Comparison of ENCODE assay signal across 9 mouse cellular contexts in the genomic region with DNA sequence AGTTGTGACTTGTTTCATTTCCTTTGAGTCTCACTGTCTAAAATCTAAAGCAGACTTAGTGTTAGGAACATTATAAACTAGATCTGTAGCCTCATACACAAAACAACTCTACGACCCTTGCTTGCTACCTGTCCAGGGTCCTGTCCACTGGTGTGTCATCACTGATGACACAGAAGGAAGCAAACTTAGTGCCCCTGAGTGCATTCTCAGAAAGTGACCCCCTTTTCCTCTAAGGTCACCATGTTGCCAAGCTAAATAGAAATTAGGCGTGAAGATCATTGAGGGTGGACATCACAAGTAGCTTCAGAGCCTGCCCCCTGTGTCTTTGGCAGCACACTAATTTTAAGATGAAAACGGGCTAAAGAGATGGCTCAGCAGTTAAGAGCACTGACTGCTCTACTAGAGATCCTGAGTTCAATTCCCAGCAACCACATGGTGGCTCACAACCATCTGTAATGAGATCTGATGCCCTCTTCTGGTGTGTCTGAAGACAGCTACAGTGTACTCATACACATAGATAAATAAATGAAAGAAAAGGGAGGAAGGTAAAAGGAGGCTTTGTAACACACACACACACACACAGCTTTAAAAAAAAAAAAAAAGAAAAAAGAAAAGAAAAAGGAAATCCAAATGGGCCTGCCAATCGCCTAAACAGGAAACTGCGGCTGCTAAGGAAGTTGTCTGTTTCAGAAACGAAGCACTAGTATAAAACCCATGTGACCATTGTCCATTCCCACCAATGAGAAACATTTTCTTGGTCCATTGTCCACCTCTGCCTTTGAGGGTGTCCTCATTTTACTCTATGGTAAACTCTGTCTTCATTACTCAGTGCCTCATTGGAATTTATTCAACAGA. TPM values are rescaled to one million over a fixed set of nuclear protein-coding genes. Genes with fewer than 3 reads are reported as not detected.
A peak's percentile ranks its signal among the peaks of the same experiment; 100 is the strongest.
DNase-seq lines count a peak whose midpoint lies in the region; ATAC-seq and TF ChIP-seq lines count a peak whose summit lies in the region.
"Had no signal": no experiment of that assay in that cellular context is flagged by ENCODE, and none has a peak within 500 bp of the region (broad histone marks: within the 10 kb centered on the region; RNA-seq: fewer than 3 reads in every experiment).

No protein-coding gene starts in this region.

- TF ChIP-seq CTCF in hindbrain, postnatal 0 days (IDR thresholded peaks at IDR 0.05; ENCODE audit: low read depth) = no peak; the same call in 1 of the 2 replicates

- H3K9ac ChIP-seq in kidney, embryonic 15.5 days = peak overlapping the region; percentile 47; the same call in 1 of the 2 replicates
- H3K9ac ChIP-seq in hindbrain, postnatal 0 days (replicated peaks; ENCODE audit: low read length) = no peak overlapping the region
- H3K9ac ChIP-seq in midbrain, embryonic 15.5 days = no peak overlapping the region; the same call in 1 of the 2 replicates

- H3K27ac ChIP-seq in kidney, embryonic 15.5 days = peak overlapping the region; percentile 90
- peak overlapping the region; percentile 91 for H3K27ac ChIP-seq in embryonic facial prominence, embryonic 10.5 days (replicated peaks)
- no peak overlapping the region for H3K27ac ChIP-seq in hindbrain, postnatal 0 days
- H3K27ac ChIP-seq in midbrain, embryonic 15.5 days = peak overlapping the region; percentile 76; the same call in 1 of the 2 replicates

- H3K4me1 ChIP-seq in kidney, embryonic 15.5 days = peaks cover 13% of the 10 kb centered on the region
- peaks cover 15% of the 10 kb centered on the region for H3K4me1 ChIP-seq in embryonic facial prominence, embryonic 10.5 days
- peaks cover 7% of the 10 kb centered on the region for H3K4me1 ChIP-seq in hindbrain, postnatal 0 days (ENCODE audit: insufficient read depth, low read length)
- H3K4me1 ChIP-seq in midbrain, embryonic 15.5 days = peaks cover 16% of the 10 kb centered on the region

- 57% methylated on average over 6 of the region's 6 CpGs for WGBS in kidney, embryonic 15.5 days
- WGBS in embryonic facial prominence, embryonic 10.5 days = 72% methylated on average over 6 of the region's 6 CpGs
- WGBS in hindbrain, postnatal 0 days = 69% methylated on average over 6 of the region's 6 CpGs
- 69% methylated on average over 6 of the region's 6 CpGs for WGBS in midbrain, embryonic 15.5 days

- DNase-seq in kidney, adult 9 months = no peak
- DNase-seq in embryonic facial prominence, embryonic 10.5 days (ENCODE audit: low spot score) = no peak
- no peak for DNase-seq in hindbrain, postnatal 0 days (ENCODE audit: low spot score)
- no peak for DNase-seq in urinary bladder, postnatal 14 days (ENCODE audit: low spot score)
- DNase-seq in Muller cell, postnatal 12 days (ENCODE audit: inconsistent ontology term) = no peak

- no peak for ATAC-seq in kidney, embryonic 15.5 days (replicated peaks; ENCODE audit: low FRiP score)
- ATAC-seq in hindbrain, postnatal 0 days = no peak
- no peak for ATAC-seq in midbrain, embryonic 15.5 days (replicated peaks)
- no peak for ATAC-seq in erythroid progenitor cell, adult 5-6 weeks (replicated peaks; ENCODE audit: low FRiP score, poor library complexity, severe bottlenecking)

- H3K27me3 ChIP-seq in kidney, embryonic 15.5 days = no peaks in the 10 kb centered on the region
- H3K27me3 ChIP-seq in embryonic facial prominence, embryonic 10.5 days (replicated peaks; ENCODE audit: low read depth, poor library complexity, severe bottlenecking) = no peaks in the 10 kb centered on the region
- H3K27me3 ChIP-seq in hindbrain, postnatal 0 days (ENCODE audit: insufficient read depth, low read length) = no peaks in the 10 kb centered on the region
- no peaks in the 10 kb centered on the region for H3K27me3 ChIP-seq in midbrain, embryonic 15.5 days (replicated peaks)

- H3K36me3 ChIP-seq in kidney, embryonic 15.5 days = peaks cover 21% of the 10 kb centered on the region
- peaks cover 27% of the 10 kb centered on the region for H3K36me3 ChIP-seq in embryonic facial prominence, embryonic 10.5 days (replicated peaks)
- peaks cover 10% of the 10 kb centered on the region for H3K36me3 ChIP-seq in hindbrain, postnatal 0 days (ENCODE audit: insufficient read depth, low read length)
- H3K36me3 ChIP-seq in midbrain, embryonic 15.5 days (replicated peaks) = peaks cover 4% of the 10 kb centered on the region; the same call in 1 of the 2 replicates

- no peaks in the 10 kb centered on the region for H3K9me3 ChIP-seq in kidney, embryonic 15.5 days (replicated peaks)
- no peaks in the 10 kb centered on the region for H3K9me3 ChIP-seq in embryonic facial prominence, embryonic 10.5 days
- no peaks in the 10 kb centered on the region for H3K9me3 ChIP-seq in hindbrain, postnatal 0 days (ENCODE audit: low read length)
- no peaks in the 10 kb centered on the region for H3K9me3 ChIP-seq in midbrain, embryonic 15.5 days

- H3K4me3 ChIP-seq in kidney, embryonic 15.5 days (replicated peaks) = peak overlapping the region; percentile 90
- H3K4me3 ChIP-seq in embryonic facial prominence, embryonic 10.5 days = peak overlapping the region; percentile 93
- peak overlapping the region; percentile 63 for H3K4me3 ChIP-seq in hindbrain, postnatal 0 days (ENCODE audit: low read length)
- peak overlapping the region; percentile 88 for H3K4me3 ChIP-seq in midbrain, embryonic 15.5 days

- peak overlapping the region; percentile 84 for H3K4me2 ChIP-seq in kidney, embryonic 15.5 days
- peak overlapping the region; percentile 62 for H3K4me2 ChIP-seq in hindbrain, postnatal 0 days (ENCODE audit: low read depth, low read length)
- H3K4me2 ChIP-seq in midbrain, embryonic 15.5 days = peak overlapping the region; percentile 95

RNA-seq across cellular contexts. Expression of gene Abcf2, which starts 1.1 kb away (rescaled TPM):
- 118 TPM in 2 replicates for polyA plus RNA-seq in kidney, embryonic 15.5 days (2015; fragmentation: Nextera tagmentation; extraction: Ambion mirVana)
- polyA plus RNA-seq in embryonic facial prominence, embryonic 10.5 days (2016; fragmentation: Nextera tagmentation; extraction: Ambion mirVana) = 181 and 183 TPM in 2 replicates
- total RNA-seq in hindbrain, postnatal 0 days (2014; rRNA removed) = 60.6 and 65.6 TPM in 2 replicates
- 65.4 and 66.5 TPM in 2 replicates for polyA plus RNA-seq in hindbrain, postnatal 0 days (2015; fragmentation: Nextera tagmentation; extraction: Ambion mirVana)
- 83.8 and 86.4 TPM in 2 replicates for polyA plus RNA-seq in midbrain, embryonic 15.5 days (2015; fragmentation: Nextera tagmentation; extraction: Ambion mirVana)
- total RNA-seq in erythroid progenitor cell, adult 5-6 weeks (2015; ENCODE audit: low replicate concordance) = 14.7 and 18.0 TPM in 2 replicates
- 13.7 and 18.1 TPM in 2 replicates for total RNA-seq in erythroid progenitor cell, adult 5-6 weeks (2017; ENCODE audit: low replicate concordance)

RNA-seq across cellular contexts. Expression of gene Chpf2, which starts 8.2 kb away (rescaled TPM):
- polyA plus RNA-seq in kidney, embryonic 15.5 days (2015; fragmentation: Nextera tagmentation; extraction: Ambion mirVana) = 23.2 and 24.7 TPM in 2 replicates
- 14.8 and 19.6 TPM in 2 replicates for polyA plus RNA-seq in embryonic facial prominence, embryonic 10.5 days (2016; fragmentation: Nextera tagmentation; extraction: Ambion mirVana)
- 38.3 and 46.2 TPM in 2 replicates for total RNA-seq in hindbrain, postnatal 0 days (2014; rRNA removed)
- polyA plus RNA-seq in hindbrain, postnatal 0 days (2015; fragmentation: Nextera tagmentation; extraction: Ambion mirVana) = 25.0 and 26.9 TPM in 2 replicates
- 22.1 and 23.0 TPM in 2 replicates for polyA plus RNA-seq in midbrain, embryonic 15.5 days (2015; fragmentation: Nextera tagmentation; extraction: Ambion mirVana)
- 5.9 and 10.5 TPM in 2 replicates for total RNA-seq in erythroid progenitor cell, adult 5-6 weeks (2015; ENCODE audit: low replicate concordance)
- 5.5 and 11.9 TPM in 2 replicates for total RNA-seq in erythroid progenitor cell, adult 5-6 weeks (2017; ENCODE audit: low replicate concordance)

RNA-seq across cellular contexts. Expression of gene 4931409K22Rik, which starts 21.7 kb away (rescaled TPM):
- polyA plus RNA-seq in kidney, embryonic 15.5 days (2015; fragmentation: Nextera tagmentation; extraction: Ambion mirVana) = 0.23 TPM in 2 replicates
- polyA plus RNA-seq in embryonic facial prominence, embryonic 10.5 days (2016; fragmentation: Nextera tagmentation; extraction: Ambion mirVana) = 0.07 and 0.08 TPM in 2 replicates
- not detected in 2 replicates for total RNA-seq in hindbrain, postnatal 0 days (2014; rRNA removed)
- polyA plus RNA-seq in hindbrain, postnatal 0 days (2015; fragmentation: Nextera tagmentation; extraction: Ambion mirVana) = 0.09 and 0.16 TPM in 2 replicates
- 0.06 TPM in 1 of 2 replicates, not detected in the other for polyA plus RNA-seq in midbrain, embryonic 15.5 days (2015; fragmentation: Nextera tagmentation; extraction: Ambion mirVana)
- not detected in 2 replicates for total RNA-seq in erythroid progenitor cell, adult 5-6 weeks (2015; ENCODE audit: low replicate concordance)
- not detected in 2 replicates for total RNA-seq in erythroid progenitor cell, adult 5-6 weeks (2017; ENCODE audit: low replicate concordance)
- total RNA-seq: hematopoietic stem cell, adult 5-6 weeks had no signal

RNA-seq across cellular contexts. Expression of gene Asb10, which starts 37.6 kb away (rescaled TPM):
- polyA plus RNA-seq in kidney, embryonic 15.5 days (2015; fragmentation: Nextera tagmentation; extraction: Ambion mirVana) = 0.61 and 0.67 TPM in 2 replicates
- polyA plus RNA-seq in embryonic facial prominence, embryonic 10.5 days (2016; fragmentation: Nextera tagmentation; extraction: Ambion mirVana) = 0.29 TPM in 1 of 2 replicates, not detected in the other
- 0.10 TPM in 1 of 2 replicates, not detected in the other for total RNA-seq in hindbrain, postnatal 0 days (2014; rRNA removed)
- 0.16 and 0.21 TPM in 2 replicates for polyA plus RNA-seq in hindbrain, postnatal 0 days (2015; fragmentation: Nextera tagmentation; extraction: Ambion mirVana)
- 0.06 and 0.11 TPM in 2 replicates for polyA plus RNA-seq in midbrain, embryonic 15.5 days (2015; fragmentation: Nextera tagmentation; extraction: Ambion mirVana)
- not detected in 2 replicates for total RNA-seq in erythroid progenitor cell, adult 5-6 weeks (2015; ENCODE audit: low replicate concordance)
- not detected in 2 replicates for total RNA-seq in erythroid progenitor cell, adult 5-6 weeks (2017; ENCODE audit: low replicate concordance)
- total RNA-seq: hematopoietic stem cell, adult 5-6 weeks had no signal

RNA-seq across cellular contexts. Expression of gene Smarcd3, which starts 45.9 kb away (rescaled TPM):
- polyA plus RNA-seq in kidney, embryonic 15.5 days (2015; fragmentation: Nextera tagmentation; extraction: Ambion mirVana) = 26.5 and 33.4 TPM in 2 replicates
- polyA plus RNA-seq in embryonic facial prominence, embryonic 10.5 days (2016; fragmentation: Nextera tagmentation; extraction: Ambion mirVana) = 22.2 and 24.8 TPM in 2 replicates
- total RNA-seq in hindbrain, postnatal 0 days (2014; rRNA removed) = 246 and 262 TPM in 2 replicates
- 114 and 128 TPM in 2 replicates for polyA plus RNA-seq in hindbrain, postnatal 0 days (2015; fragmentation: Nextera tagmentation; extraction: Ambion mirVana)
- polyA plus RNA-seq in midbrain, embryonic 15.5 days (2015; fragmentation: Nextera tagmentation; extraction: Ambion mirVana) = 182 and 186 TPM in 2 replicates
- not detected in 2 replicates for total RNA-seq in erythroid progenitor cell, adult 5-6 weeks (2015; ENCODE audit: low replicate concordance)
- total RNA-seq in erythroid progenitor cell, adult 5-6 weeks (2017; ENCODE audit: low replicate concordance) = not detected in 2 replicates
